Mouse (Mus musculus) lung, adult 2 months (tissue): ENCODE measurements around the gene Cryaa.

Experiments used
- CTCF ChIP-seq: fragments of 200-500 bp; IDR thresholded peaks from 2 replicates; pipeline ENCODE4 v1.5.1; 2011; ENCODE audit warnings: mild to moderate bottlenecking, low read length, control low read depth; ENCODE audit not compliant: insufficient read depth
- POLR2A ChIP-seq: fragments of 200-500 bp; IDR thresholded peaks from 2 replicates; pipeline ENCODE4 v1.6.1; 2011; ENCODE audit warnings: low read depth, mild to moderate bottlenecking, control low read depth, low read length, borderline replicate concordance; ENCODE audit errors: extremely low read depth

DNA sequence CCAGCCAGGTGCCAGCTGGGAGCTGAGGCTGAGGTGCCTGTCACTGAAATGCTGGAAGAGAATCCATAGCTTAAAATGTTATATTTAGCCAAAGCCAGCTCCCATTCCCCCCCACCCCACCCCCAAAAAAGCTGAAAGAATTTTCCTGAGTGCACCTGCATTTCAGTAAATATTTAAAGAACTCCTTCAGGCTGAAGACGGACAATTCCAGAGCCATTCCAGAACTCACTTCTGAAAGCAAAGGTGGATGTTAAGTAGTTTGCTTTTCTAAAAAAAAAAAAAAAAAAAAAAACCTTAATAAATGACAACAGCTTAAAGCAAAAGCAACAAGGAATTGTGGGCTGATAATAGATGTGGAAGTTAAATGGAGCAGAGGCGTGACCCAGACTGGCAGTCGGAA lies 36.5 kb downstream of the Cryaa start:
- TF ChIP-seq CTCF: no peak
- TF ChIP-seq POLR2A: no peak
